Mouse (Mus musculus) testis, postnatal 14 days (tissue): ENCODE results near the gene Pdgfra.

Experiments
- DNase-seq: peaks from one replicate; pipeline ENCODE4 v3.0.0; 2021; ENCODE audit warnings: low spot score

Gene Pdgfra

GRCm38 (mm10) chr5:75155741-75156553 lies 3.9 kb downstream of the Pdgfra start:
- DNase-seq: peak; percentile 82

- peak; percentile 22 for DNase-seq
Measured at GRCm38 (mm10) chr5:75156554-75157036, 4.5 kb downstream of the Pdgfra start.

- peak; percentile 61 for DNase-seq
Measured at GRCm38 (mm10) chr5:75157038-75157437, 4.9 kb downstream of the Pdgfra start.

GRCm38 (mm10) chr5:75160530-75161170 lies 8.6 kb downstream of the Pdgfra start:
- DNase-seq: no peak

- DNase-seq: no peak
Measured at GRCm38 (mm10) chr5:75161586-75161985, 9.5 kb downstream of the Pdgfra start.

- DNase-seq: no peak
Measured at GRCm38 (mm10) chr5:75163289-75163951, 11.3 kb downstream of the Pdgfra start.

- no peak for DNase-seq
Measured at GRCm38 (mm10) chr5:75164688-75165087, 12.6 kb downstream of the Pdgfra start.

GRCm38 (mm10) chr5:75169837-75170236 lies 17.7 kb downstream of the Pdgfra start:
- DNase-seq: no peak

- DNase-seq: no peak
Measured at GRCm38 (mm10) chr5:75171859-75172258, 19.8 kb downstream of the Pdgfra start.

- no peak for DNase-seq
Measured at GRCm38 (mm10) chr5:75179249-75179648, 27.2 kb downstream of the Pdgfra start.

GRCm38 (mm10) chr5:75179726-75180290 lies 27.7 kb downstream of the Pdgfra start:
- DNase-seq: no peak

- DNase-seq: no peak
Measured at GRCm38 (mm10) chr5:75183653-75184052, 31.6 kb downstream of the Pdgfra start.

- no peak for DNase-seq
Measured at GRCm38 (mm10) chr5:75184112-75184511, 32.0 kb downstream of the Pdgfra start.

GRCm38 (mm10) chr5:75184693-75185235 lies 32.7 kb downstream of the Pdgfra start:
- no peak for DNase-seq

- no peak for DNase-seq
Measured at GRCm38 (mm10) chr5:75185584-75185983, 33.5 kb downstream of the Pdgfra start.

- DNase-seq: no peak
Measured at GRCm38 (mm10) chr5:75189319-75189987, 37.4 kb downstream of the Pdgfra start.

GRCm38 (mm10) chr5:75193107-75193506 lies 41.0 kb downstream of the Pdgfra start:
- no peak for DNase-seq

- no peak for DNase-seq
Measured at GRCm38 (mm10) chr5:75198413-75198812, 46.3 kb downstream of the Pdgfra start.

GRCm38 (mm10) chr5:75199698-75200365 lies 47.7 kb downstream of the Pdgfra start:
- DNase-seq: no peak

- no peak for DNase-seq
Measured at GRCm38 (mm10) chr5:75200366-75200724, 48.3 kb downstream of the Pdgfra start.

- no peak for DNase-seq
Measured at GRCm38 (mm10) chr5:75207905-75208304, 55.8 kb downstream of the Pdgfra start.
